Mouse (Mus musculus): Measurements from ENCODE around the gene Nabp1. TPM values are rescaled to one million over a fixed set of nuclear protein-coding genes. Genes with fewer than 3 reads are reported as not detected.

Gene Nabp1
- polyA plus RNA-seq (2014; fragmentation: Illumina TruSeq; extraction: RNeasy Lipid Tissue Mini Kit (QIAGEN cat#74804); ENCODE audit: low read depth, low replicate concordance): 274 TPM

DNA sequence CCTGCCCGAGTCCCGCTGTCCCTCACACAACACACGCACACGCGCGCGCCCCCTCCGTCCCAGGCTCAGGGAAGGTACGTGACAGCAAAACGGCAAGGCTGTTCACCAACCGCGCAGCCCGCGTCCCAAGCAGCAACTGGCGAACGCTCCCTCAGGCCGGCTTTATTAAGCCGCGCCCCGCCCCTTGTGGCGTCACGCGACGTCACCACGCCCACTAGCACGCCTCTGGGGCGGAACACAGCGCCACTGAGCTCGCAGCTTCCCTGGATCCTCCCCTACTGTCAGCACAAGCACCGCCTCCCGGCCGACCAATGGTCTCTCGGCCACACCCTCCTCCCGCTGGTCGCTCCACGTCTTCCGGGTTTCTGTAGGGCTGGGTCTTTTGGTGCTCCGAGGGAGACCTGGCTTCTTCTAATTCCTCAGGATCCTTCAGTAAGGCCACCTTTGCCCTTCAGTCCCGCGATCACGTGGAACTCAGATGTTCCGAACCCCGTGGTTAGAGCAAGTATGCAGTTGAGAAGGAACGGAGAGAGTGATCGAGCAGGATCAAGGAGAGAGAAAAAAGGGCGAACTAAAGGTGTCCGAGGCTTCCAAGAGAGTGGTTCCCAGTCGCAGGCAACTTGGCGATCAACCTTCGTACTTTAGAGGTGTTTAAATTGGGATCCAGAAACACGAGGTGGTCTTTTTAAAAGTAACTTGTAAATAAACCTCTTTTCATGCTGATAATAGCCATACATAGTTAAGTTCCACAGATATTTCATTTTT, at the start of gene Nabp1:
Gene Nabp1, minus strand, starts transcription at position 164 of the 765 bp plus-strand sequence.

Other genes starting within 250 kb of the Nabp1 start
- gene Cavin2, start 189.3 kb downstream of the Nabp1 start, polyA plus RNA-seq (2014; fragmentation: Illumina TruSeq; extraction: RNeasy Lipid Tissue Mini Kit (QIAGEN cat#74804); ENCODE audit: low read depth, low replicate concordance): 74.0 TPM

Measured in kidney, adult 10 weeks (tissue).